Mouse (Mus musculus): ENCODE measurements at regions not wholly inside any gene's neighbourhood (a gene's known extent, or its start where the extent isn't known, plus 50 kb on each side); places are given as distances from the start of the nearest gene placed in this dataset.
A peak's percentile ranks its signal among the peaks of the same experiment; 100 is the strongest.

DNA sequence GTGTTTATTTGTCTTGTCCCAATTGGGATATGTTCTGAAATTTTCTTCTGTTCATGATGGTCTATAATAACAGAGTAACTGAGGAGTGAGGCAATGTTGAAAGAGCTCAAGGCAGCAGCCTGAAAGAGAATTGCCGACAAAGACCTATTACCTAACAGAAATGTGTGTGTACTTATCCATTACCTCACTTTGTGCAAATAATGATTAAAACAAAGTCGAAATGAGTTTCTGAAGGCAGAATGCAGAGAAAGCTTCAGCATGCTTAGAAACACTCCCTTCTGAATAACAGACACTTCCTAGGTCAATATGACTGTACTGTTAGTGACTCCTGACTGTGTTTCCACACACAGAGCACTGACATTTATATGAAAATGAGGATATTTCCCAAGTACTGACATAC lies 63.0 kb downstream of the Kbtbd8 start:
- DNase-seq: no peak

DNA sequence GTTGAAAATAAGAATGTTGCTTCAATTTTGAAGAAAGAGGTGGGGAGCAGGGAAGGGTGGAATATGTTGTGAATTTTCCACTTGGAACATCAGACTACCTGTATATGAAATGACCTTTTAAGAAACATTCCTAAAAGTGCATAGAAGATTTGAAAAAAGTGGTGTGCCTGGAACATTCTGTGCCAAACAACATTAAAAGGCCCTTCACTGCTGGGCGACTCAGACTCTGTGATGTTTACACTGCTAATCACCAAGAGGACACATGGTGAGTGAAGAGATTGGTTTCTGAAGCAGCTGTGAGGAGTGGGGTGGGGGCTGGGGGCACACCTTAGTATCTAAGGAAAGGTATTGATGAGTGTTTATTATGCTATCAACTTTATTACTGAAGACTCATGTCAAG lies 65.2 kb downstream of the Kbtbd8 start:
- no peak for DNase-seq

DNA sequence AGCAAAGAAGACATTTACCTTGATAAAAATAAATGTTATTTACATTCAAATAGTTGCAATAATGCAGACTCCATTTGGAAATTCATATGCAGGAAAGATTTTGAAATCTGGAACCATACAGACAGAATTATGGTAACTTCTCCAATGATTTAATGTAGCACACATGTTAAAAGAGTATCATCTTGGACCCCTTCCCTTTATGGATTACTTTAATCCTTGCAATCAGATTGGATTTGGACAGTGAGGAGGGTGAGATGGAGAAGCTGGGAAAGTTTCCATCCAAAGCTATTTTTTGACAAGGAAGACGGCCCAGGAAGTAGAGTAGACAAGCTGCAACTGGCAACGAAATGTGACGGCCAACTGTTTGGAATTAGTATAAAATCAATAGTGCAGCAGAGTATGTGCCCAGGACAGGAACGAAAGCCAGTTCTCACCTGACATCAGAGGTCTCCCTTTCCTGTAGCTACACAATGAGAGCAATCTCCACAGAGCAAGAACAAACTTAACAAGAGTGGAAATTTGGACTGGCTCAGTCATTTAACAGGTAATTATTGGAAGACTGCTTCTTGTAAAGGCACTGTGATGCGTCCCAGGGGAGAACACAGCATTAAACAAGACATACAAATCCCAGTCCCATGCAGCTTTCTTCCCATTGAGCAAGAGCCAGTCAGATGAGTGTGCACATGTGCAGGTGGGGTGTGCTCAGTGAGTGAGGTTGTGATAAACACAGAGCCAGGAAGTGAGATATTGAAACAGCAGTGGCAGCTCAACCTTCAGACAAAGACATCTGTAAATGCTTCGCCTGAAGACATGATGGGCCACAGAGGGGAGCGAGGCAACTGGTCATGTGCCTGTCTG lies 68.3 kb downstream of the Kbtbd8 start:
- DNase-seq: no peak

DNA sequence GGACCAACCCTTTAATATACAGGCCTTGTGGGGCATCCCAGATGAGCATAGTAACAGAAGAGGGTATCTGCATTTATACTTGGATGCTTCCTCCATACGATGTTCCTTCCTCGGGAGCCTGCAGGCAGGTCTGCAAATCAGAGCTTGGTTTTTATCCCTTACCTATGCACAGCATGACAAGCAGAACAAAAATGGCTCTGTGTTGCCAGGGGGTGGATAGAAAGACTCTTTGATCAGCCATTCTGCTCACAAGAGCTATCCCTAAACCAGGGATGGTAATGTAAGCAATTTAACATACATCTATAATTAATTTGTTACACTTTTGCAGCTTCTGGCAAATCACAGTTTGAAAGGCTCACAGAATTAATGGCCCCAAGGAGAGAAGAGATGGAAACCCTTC lies 79.6 kb downstream of the Kbtbd8 start:
- DNase-seq: no peak

DNA sequence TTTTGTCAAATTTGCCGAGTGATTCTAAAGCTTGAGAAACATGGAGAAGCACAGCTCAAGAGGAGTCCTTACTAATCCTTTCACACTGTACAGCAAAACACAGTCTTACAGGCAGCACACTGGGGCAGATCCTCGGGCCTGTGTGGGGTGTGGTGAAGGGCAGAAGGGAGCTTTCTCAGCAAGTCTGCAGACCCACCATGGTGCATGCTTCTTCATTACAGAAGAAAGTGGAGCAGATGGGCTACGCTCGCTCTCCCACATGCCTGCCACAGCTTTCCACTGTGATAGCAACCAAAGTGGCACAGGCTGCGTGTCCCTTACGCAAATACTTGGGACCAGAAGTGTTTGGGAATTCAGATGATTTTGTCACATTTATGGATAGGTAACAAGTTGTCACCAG lies 81.6 kb downstream of the Kbtbd8 start:
- no peak for DNase-seq

DNA sequence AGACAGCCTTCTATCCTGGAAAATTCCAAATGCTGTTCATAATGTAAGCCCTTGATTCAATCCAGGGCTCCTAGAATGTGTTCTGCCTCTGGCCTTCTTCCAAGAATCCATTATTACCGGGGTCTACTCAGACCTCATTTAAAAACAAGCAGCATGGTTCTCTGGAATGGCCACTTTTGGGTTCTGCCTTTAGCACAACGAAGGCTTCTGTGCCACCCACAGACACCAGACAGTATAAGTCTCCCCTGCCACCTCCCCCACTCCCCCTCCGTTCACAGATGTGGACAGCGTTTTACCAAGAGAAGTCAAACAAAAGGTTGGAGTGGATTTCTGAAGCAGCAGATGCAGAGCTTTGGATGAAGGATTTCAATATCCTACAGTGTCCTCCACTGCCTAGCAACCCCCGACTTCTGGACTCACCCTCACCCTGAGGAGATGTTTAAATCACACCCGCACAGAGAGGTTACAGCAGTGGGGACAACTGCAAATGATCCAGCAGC lies 85.3 kb downstream of the Kbtbd8 start:
- no peak for DNase-seq

DNA sequence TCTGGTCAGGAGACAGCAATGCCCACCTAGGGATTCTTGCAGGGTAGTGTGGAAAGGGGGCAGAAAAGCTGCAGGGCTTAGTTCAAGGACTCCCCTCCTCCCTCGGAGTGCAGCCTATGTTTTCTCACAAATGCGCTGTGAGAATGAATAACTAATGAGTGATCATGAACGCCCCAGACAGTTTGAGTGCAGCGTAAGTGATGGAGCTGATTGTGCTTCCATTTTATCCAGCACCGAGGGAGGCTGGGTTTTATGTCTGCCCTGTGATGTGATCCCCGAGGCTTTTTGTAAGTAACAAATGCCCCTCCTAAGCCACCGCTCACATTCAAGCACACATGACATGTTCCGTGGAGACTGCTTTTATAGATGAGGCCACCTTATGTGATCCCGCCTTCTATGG lies 85.9 kb downstream of the Kbtbd8 start:
- DNase-seq: no peak

DNA sequence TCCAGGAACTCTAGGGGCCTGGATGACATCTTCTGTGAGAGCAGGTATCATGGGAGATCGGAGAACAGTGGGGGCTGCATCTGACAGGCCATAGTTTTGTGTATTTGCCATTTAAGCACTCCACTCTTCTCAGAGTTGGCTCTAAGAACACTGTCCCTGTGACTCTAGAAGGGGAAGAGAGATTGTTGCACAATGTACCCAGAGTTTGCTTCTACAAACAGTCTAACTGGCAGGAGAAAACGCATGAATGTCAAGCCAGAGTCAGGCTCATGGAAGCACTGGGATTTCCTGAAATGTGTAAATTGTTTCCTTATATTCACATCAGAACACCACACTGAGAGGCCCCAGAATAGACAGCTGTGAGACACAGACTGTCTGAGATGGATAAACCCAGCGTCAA lies 87.2 kb downstream of the Kbtbd8 start:
- DNase-seq: no peak

DNA sequence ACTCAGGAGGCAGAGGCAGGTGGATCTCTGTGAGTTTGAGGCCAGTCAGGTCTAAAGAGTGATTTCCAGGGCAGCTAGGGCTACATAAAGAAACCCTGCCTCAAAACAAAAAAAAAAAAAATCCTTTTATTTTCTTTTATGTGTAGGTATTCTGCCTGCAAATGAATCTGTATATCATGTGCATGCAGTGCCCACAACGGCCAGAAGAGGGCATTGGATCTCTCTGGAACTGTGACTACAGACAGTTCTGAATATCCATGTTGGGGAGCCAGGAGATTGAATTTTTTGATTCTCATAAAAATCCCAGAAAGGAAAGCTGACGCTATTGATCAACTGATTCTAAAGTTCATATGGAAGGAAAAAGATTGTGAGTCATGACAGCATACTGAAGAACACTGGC lies 90.0 kb downstream of the Kbtbd8 start:
- peak; percentile 38 for DNase-seq

DNA sequence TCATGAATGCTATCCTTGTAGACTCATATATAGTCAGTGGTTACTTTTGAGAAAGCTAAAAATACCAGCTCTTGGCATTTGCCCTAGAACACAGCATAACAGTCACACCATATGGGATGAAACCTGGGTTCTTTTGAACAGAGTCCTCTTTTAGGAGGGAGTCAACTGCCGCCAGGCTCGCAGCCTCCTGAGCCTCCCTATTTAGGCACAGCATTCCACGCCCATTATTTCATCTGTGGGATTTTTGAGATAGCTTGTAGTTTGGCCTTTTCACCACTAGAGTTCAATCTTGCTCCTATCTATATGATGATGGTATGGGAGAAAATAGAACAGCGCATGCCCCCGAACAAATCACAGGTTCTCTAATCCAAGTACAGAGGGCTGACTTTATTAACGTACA lies 100.4 kb downstream of the Kbtbd8 start:
- no peak for DNase-seq

DNA sequence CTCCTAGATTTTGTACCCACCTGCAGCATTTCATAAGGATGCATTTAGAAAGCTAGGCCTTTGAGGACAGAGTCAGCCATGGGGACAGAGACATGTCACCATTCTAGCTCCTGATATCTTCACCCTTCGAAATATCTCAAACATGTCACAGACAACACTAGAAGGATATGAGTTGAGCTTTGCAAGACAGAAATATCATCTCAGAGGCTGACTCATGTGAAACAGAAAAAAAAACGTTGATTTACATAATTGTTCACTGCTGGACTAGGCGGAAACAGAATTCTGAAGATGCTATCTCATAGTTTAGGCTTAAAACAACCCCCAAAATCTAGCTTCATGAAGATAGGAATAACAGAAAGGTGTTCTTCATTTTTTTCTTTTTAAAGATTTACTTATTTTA lies 101.8 kb downstream of the Kbtbd8 start:
- DNase-seq: no peak

DNA sequence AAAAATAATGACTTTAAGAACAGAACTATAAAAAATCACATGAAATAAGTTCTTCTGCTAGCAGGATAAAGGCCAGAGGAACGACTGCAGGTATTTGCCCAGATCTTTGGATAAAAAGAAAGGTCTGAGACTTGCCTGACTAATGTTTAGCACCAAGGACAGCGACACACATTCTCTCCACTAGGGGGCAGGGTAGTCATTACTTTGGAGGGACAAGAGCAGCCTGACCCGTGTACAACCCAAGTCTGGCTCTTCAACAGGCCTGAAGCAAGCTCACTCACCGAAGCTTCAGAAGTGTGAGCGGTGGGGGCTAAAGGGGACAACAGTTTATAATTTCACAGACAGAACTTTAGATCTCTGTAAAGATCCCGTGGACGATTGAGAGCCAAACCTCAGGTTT lies 98.4 kb upstream of the Gm10234 start:
- peak; percentile 90 for DNase-seq

DNA sequence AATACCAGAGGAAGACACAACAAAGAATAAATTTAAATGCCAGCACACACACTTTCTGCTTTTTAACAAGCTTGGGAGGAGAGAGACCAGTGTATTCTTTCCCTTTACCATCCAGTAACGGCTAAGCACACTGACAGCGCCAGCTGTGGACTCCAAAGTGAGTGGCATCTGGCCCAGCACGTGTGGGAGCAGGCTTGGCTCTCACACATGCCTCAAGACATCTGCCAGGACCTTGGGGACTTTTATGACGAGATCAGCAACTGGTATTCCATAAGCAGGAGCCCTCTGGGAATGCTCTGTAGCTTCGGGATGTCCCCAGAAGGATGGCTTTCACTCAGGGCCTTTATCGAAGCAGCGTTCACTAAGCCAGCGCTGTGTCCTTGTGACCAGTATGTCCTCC lies 92.0 kb upstream of the Gm10234 start:
- no peak for DNase-seq

DNA sequence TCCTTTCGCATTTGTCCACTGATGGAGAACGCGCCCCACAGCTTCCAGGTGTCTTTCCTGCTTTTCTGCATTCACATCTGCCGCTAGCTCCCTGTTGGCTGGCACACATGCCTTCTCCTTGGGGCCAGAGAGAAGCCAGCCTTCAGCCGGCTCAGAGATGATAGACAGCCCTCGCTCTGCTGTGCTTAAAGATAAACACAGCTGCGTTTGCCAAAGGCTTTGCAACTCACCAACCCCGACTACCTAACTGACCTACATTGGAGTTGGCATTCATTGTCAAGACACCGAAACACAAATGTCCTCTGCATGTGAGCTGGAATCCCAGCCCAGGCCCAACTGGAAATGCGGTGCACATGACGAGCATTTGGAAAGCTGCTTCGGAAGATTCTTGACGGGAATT lies 87.2 kb upstream of the Gm10234 start:
- DNase-seq: no peak

DNA sequence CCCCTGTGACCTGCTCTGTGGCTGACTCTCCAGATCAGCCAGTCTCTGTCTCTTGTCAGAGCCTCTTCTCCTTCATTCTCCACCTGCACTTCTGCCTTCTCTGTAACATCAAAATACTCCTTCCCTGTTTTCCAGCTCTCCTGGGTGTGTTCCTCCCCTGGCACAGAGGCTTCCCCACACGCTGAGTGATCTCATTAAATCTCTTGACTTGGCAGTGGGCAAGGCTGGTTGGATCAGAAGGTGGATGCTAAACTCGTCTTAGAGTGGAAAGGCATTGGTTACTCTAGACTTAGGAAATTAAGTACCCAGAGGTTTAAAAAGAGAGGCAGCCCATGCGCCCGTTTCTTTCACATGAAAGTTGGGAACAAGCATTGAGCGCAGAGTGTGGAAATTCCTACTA lies 78.3 kb upstream of the Gm10234 start:
- no peak for DNase-seq

DNA sequence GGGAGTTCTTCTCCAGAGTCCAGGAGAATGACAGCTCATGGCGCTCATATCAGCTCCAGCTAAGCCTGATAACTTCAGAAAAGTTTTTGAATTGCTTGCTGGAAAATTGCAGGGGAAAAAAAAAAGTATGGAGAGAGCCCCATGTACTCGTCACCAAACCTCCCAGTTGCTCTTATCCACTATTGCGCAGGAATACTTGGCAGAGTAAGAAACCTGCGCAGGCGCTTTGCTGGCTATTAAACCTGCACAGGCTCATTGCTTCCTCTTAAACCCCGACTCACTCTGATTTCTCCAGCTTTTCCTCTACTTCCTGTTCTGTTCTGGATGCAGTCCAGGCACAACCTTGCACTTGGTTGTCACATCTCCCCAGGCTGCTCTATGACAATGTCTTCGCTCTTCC lies 77.0 kb upstream of the Gm10234 start:
- no peak for DNase-seq

DNA sequence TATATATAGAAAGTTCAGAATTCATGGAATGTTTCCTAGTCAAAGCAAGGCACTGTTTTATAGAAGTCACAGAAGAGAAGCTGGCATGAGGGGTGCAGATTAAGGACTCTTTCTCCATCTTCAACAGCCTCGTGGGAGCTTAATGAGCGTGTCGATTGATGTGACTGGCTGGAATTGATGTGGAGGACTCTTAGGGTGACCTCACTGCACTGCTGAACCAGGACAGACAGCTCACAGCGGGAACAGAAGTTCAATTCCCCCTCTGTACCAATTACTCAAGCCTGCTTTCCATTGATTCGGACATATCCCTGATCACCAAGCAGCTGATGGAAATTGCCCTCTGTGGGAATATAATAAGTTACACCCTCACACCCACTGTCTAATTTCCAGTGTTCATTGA lies 65.6 kb upstream of the Gm10234 start:
- no peak for DNase-seq

DNA sequence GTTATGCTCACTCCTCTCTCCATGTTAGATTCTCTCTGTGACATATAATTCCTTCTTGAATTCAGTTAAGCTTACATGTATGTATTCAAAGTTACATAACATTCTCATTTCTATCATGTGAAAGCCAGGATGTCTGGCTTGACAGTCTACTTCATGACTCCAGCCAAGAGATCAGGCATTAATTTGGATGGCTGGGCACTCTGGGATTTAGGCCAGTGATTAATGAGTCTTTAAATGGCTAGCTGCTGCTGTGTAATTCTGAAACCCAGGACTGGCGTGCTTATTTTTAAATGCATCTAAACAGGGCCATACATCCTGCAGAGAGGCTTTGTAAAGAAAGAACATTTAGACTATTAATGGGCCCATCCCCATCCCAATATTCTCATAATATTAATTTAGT lies 60.9 kb upstream of the Gm10234 start:
- no peak for DNase-seq

DNA sequence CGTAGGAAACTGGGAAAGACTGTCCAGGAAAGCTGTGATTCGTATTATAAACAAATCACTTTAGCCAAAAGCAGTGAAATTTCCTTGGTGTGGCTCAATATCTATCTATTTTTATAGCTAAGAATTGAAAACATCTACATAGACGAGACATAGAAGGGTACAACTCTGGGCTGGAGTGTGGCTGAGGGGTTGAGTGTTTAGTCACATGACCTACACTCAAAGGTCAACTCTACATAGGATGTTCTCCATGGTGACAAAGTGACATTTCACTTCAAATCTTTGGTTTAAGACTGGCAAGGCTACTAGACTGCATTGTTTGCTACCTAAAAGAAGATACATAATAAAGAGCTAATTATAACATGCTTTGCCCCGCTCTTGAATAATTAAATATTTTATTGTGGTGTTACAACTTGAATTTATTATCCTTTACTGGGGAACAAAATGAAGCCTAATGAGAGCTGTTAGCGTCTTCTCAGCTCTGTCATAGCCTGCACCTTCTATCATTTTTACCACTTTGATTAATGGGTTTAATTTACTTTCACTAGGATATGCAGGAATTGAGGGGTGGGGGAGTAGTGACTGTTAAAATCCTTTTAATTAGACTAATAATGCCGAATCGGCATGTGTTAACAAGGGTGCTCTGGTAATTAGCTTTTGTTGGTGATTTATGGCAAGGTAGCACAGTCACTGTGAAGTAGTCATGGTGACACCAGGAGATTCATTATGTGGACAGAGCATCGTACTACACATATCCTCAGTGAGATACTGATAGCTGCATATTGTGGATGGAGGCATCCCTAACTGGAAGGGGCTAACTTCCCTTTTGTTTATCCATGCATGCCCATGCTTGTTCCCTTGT lies 57.7 kb upstream of the Gm10234 start:
- no peak for DNase-seq

DNA sequence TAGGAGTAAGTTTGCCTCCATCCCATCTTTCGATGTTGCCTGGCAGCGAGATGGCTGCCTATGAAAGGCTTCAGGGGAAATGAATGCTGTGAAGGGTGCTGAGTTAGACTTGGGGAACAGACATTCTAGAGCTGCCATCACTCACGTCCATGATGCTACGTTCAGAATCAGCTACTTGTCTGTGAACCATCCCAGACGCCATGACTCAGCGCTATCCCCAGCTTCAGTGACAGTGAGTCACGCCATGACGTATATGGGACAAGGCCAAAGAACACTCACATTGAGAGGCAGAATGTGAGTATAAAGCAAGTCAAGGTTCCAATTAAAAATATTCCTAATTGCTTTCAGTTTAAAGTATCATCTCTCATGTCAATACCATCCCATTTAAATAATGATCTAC lies 52.4 kb upstream of the Gm10234 start:
- DNase-seq: no peak

Data from lung, postnatal 10 days (tissue).